Mouse (Mus musculus) MEL (cell line): ENCODE results near the gene Kdm7a. TPM values are rescaled to one million over a fixed set of nuclear protein-coding genes. Genes with fewer than 3 reads are reported as not detected.
A peak's percentile ranks its signal among the peaks of the same experiment; 100 is the strongest.

Experiments
- DNase-seq: peaks from one replicate; pipeline ENCODE4 v3.0.0; 2011; ENCODE audit warnings: low read depth, low spot score
- H3K27ac ChIP-seq: 2 replicates; pipeline ENCODE4 v1.5.1; 2012; ENCODE audit warnings: low read depth, mild to moderate bottlenecking, control low read depth, low read length, moderate library complexity; ENCODE audit not compliant: control insufficient read depth
- H3K27me3 ChIP-seq, 2 experiments: fragments of 150-350 bp in 1 of 2; sonication (generic) in 1 of 2; 2 replicates each; pipeline ENCODE4 v1.6.1; 2012; ENCODE audit warnings: low read length in 2 of 2, mild to moderate bottlenecking in 2 of 2, improper control_type of control experiment in 1 of 2, moderate library complexity in 1 of 2; ENCODE audit not compliant: insufficient read depth in 2 of 2, control insufficient read depth in 1 of 2
- H3K36me3 ChIP-seq, 2 experiments: 2 replicates each; pipeline ENCODE4 v1.6.1; 2012 to 2014; ENCODE audit warnings: low read length in 2 of 2, improper control_type of control experiment in 1 of 2, inconsistent platforms in 1 of 2, mild to moderate bottlenecking in 1 of 2; ENCODE audit not compliant: insufficient read depth in 2 of 2, control insufficient read depth in 1 of 2
- H3K4me1 ChIP-seq, 2 experiments: fragments of 150-350 bp in 1 of 2; sonication (generic) in 1 of 2; 2 replicates each; pipeline ENCODE4 v1.6.1; 2012; ENCODE audit warnings: low read length in 2 of 2, improper control_type of control experiment in 1 of 2, mild to moderate bottlenecking in 1 of 2; ENCODE audit not compliant: insufficient read depth in 2 of 2, control insufficient read depth in 1 of 2
- H3K4me3 ChIP-seq, 2 experiments: fragments of 150-350 bp in 1 of 2; sonication (generic) in 1 of 2; 2 replicates each; pipeline ENCODE4 v1.5.1; 2012; ENCODE audit warnings: low read depth in 2 of 2, low read length in 2 of 2, mild to moderate bottlenecking in 2 of 2, moderate library complexity in 2 of 2, control low read depth in 1 of 2, improper control_type of control experiment in 1 of 2; ENCODE audit not compliant: control insufficient read depth in 1 of 2, insufficient read depth in 1 of 2
- H3K79me2 ChIP-seq: 2 replicates; pipeline ENCODE4 v1.6.1; 2012; ENCODE audit warnings: mild to moderate bottlenecking, low read length, moderate library complexity; ENCODE audit not compliant: control insufficient read depth, poor library complexity, insufficient read depth
- H3K9ac ChIP-seq: 2 replicates; pipeline ENCODE4 v1.6.1; 2012; ENCODE audit warnings: low read depth, mild to moderate bottlenecking, control low read depth, low read length, moderate library complexity; ENCODE audit not compliant: control insufficient read depth, poor library complexity, severe bottlenecking
- H3K9me3 ChIP-seq: fragments of 150-350 bp; sonication (generic); replicated peaks from 2 replicates; pipeline ENCODE4 v1.6.1; 2012; ENCODE audit warnings: mild to moderate bottlenecking, low read length, improper control_type of control experiment, moderate library complexity; ENCODE audit not compliant: insufficient read depth
- BHLHE40 ChIP-seq: IDR thresholded peaks from 2 replicates; pipeline ENCODE4 v1.6.1; 2012; ENCODE audit warnings: low read depth, mild to moderate bottlenecking, inconsistent platforms, low read length, improper control_type of control experiment, borderline replicate concordance
- CHD1 ChIP-seq: IDR thresholded peaks from 2 replicates; pipeline ENCODE4 v1.6.1; 2012; ENCODE audit warnings: low read depth, mild to moderate bottlenecking, inconsistent platforms, low read length, improper control_type of control experiment
- CTCF ChIP-seq, 3 experiments: IDR thresholded peaks in 2 of 3; conservative IDR thresholded peaks in 1 of 3; 2 replicates each; pipeline ENCODE4 v1.5.1; 2011 to 2012; ENCODE audit warnings: low read length in 3 of 3, low read depth in 2 of 3, mild to moderate bottlenecking in 2 of 3, improper control_type of control experiment in 1 of 3, inconsistent platforms in 1 of 3, mixed read lengths in 1 of 3, moderate library complexity in 1 of 3; ENCODE audit not compliant: control insufficient read depth in 1 of 3, insufficient read depth in 1 of 3, poor library complexity in 1 of 3, severe bottlenecking in 1 of 3
- GABPA ChIP-seq: IDR thresholded peaks from 2 replicates; pipeline ENCODE4 v1.6.1; 2012; ENCODE audit warnings: low read depth, mild to moderate bottlenecking, inconsistent platforms, low read length, improper control_type of control experiment, moderate library complexity
- KAT2A ChIP-seq: conservative IDR thresholded peaks from 2 replicates; pipeline ENCODE4 v1.6.1; 2012; ENCODE audit warnings: low read depth, low read length, improper control_type of control experiment, inconsistent platforms
- MAZ ChIP-seq: IDR thresholded peaks from 2 replicates; pipeline ENCODE4 v1.6.1; 2012; ENCODE audit warnings: low read depth, mild to moderate bottlenecking, inconsistent platforms, low read length, improper control_type of control experiment
- MEF2A ChIP-seq: IDR thresholded peaks from 2 replicates; pipeline ENCODE4 v1.6.1; 2014; ENCODE audit warnings: low read depth, mild to moderate bottlenecking, inconsistent platforms, low read length, improper control_type of control experiment; ENCODE audit not compliant: poor library complexity, insufficient replicate concordance, severe bottlenecking; ENCODE audit errors: extremely low read depth
- MYB ChIP-seq: IDR thresholded peaks from 2 replicates; pipeline ENCODE4 v1.6.1; 2011; ENCODE audit warnings: mild to moderate bottlenecking, low read depth, low read length, improper control_type of control experiment
- MYC ChIP-seq: IDR thresholded peaks from 2 replicates; pipeline ENCODE4 v1.6.1; 2011; ENCODE audit warnings: low read depth, mild to moderate bottlenecking, low read length, improper control_type of control experiment, moderate library complexity
- NELFE ChIP-seq: IDR thresholded peaks from 2 replicates; pipeline ENCODE4 v1.6.1; 2011; ENCODE audit warnings: low read depth, low read length, improper control_type of control experiment
- POLR2A ChIP-seq, 2 experiments: IDR thresholded peaks; 2 replicates each; pipeline ENCODE4 v1.6.1; 2011 to 2012; ENCODE audit warnings: low read length in 2 of 2, mild to moderate bottlenecking in 2 of 2, control low read depth in 1 of 2, improper control_type of control experiment in 1 of 2, low read depth in 1 of 2, moderate library complexity in 1 of 2; ENCODE audit not compliant: control insufficient read depth in 1 of 2, insufficient read depth in 1 of 2, poor library complexity in 1 of 2
- RAD21 ChIP-seq: IDR thresholded peaks from 2 replicates; pipeline ENCODE4 v1.6.1; 2011; ENCODE audit warnings: mild to moderate bottlenecking, low read depth, low read length, improper control_type of control experiment
- TCF12 ChIP-seq: IDR thresholded peaks from 2 replicates; pipeline ENCODE4 v1.6.1; 2014; ENCODE audit warnings: low read depth, mild to moderate bottlenecking, inconsistent platforms, low read length, improper control_type of control experiment, moderate library complexity
- UBTF ChIP-seq: IDR thresholded peaks from 2 replicates; pipeline ENCODE4 v1.6.1; 2012; ENCODE audit warnings: low read depth, mild to moderate bottlenecking, inconsistent platforms, low read length, improper control_type of control experiment, moderate library complexity, borderline replicate concordance; ENCODE audit not compliant: insufficient read depth
- ZC3H11A ChIP-seq: IDR thresholded peaks from 2 replicates; pipeline ENCODE4 v1.6.1; 2012; ENCODE audit warnings: low read depth, mild to moderate bottlenecking, inconsistent platforms, low read length, improper control_type of control experiment
- ZNF384 ChIP-seq: IDR thresholded peaks from 2 replicates; pipeline ENCODE4 v1.6.1; 2012; ENCODE audit warnings: low read depth, mild to moderate bottlenecking, inconsistent platforms, low read length, improper control_type of control experiment
- polyA plus RNA-seq, 2 experiments: library from polyadenylated mRNA; stranded (reverse) in 1 of 2; unstranded in 1 of 2; fragments of >175 nt in 1 of 2; fragments of >200 nt in 1 of 2; gene quantifications; 2 replicates each; pipeline versions ENCODE4 v1.2.1 to v1.2.4; 2012; ENCODE audit warnings: low replicate concordance in 2 of 2, low read depth in 1 of 2; ENCODE audit not compliant: insufficient read length in 2 of 2, insufficient read depth in 1 of 2, missing spikeins in 1 of 2
- total RNA-seq: library from RNA; depleted of rRNA; stranded (reverse); fragments of 300-350 nt; gene quantifications from 2 replicates; pipeline ENCODE4 v1.2.3, GENCODE M21; 2012

Kdm7a gene
- total and polyA plus RNA-seq, 3 experiments = 1.7 to 2.5 TPM; not detected in 1

- no peak for DNase-seq
- Histone ChIP-seq H3K27ac (no peak overlapping the region), H3K36me3 (no peaks in the 10 kb centered on the region), H3K4me3 (no peak overlapping the region), H3K9ac (no peak overlapping the region), H3K27me3 (no peaks in the 10 kb centered on the region; a peak in 1 of 4 replicates), H3K79me2 (no peaks in the 10 kb centered on the region), H3K4me1 (no peaks in the 10 kb centered on the region), H3K9me3 (no peaks in the 10 kb centered on the region)
- no peak for TF ChIP-seq RAD21
- TF ChIP-seq, all 39 proteins: peak for 0
Measured at GRCm38 (mm10) chr6:39124719-39125118, 81.9 kb downstream of the Kdm7a start.

GRCm38 (mm10) chr6:39120685-39121084 lies 85.9 kb downstream of the Kdm7a start:
- H3K27me3 ChIP-seq = peaks cover 0 to 1% of the 10 kb centered on the region in 2 experiments; a peak in 1 of 4 replicates
- no peak for TF ChIP-seq MYC
- TF ChIP-seq CTCF (IDR thresholded peaks at IDR 0.05 in 2 of 3, conservative IDR thresholded peaks at IDR 0.05 in 1 of 3; ENCODE audit: control insufficient read depth in 1 of 3, insufficient read depth in 1 of 3, low read depth in 2 of 3, low read length in 3 of 3, poor library complexity in 1 of 3, severe bottlenecking in 1 of 3) = 0 out of 6 replicates have a peak, but pooled peaks of 1 of the 3 experiments have one; percentile 3
- no peak for TF ChIP-seq KAT2A

GRCm38 (mm10) chr6:39118456-39118881 lies 88.1 kb downstream of the Kdm7a start:
- Histone ChIP-seq H3K27ac (no peak overlapping the region), H3K27me3 (0 out of 4 replicates have a peak, but pooled peaks cover 0 to 1% of the 10 kb centered on the region in 2 experiments), H3K36me3 (no peaks in the 10 kb centered on the region), H3K9me3 (no peaks in the 10 kb centered on the region), H3K4me3 (peak overlapping the region; percentile 87 to 98; a peak in 3 of 4 replicates), H3K79me2 (no peaks in the 10 kb centered on the region; the same call in 1 of the 2 replicates), H3K4me1 (peaks cover 0 to 4% of the 10 kb centered on the region in 2 experiments; a peak in 1 of 4 replicates), H3K9ac (peak overlapping the region; percentile 91)
- DNase-seq = no peak
- TF ChIP-seq POLR2A (IDR thresholded peaks at IDR 0.05; ENCODE audit: control insufficient read depth in 1 of 2, insufficient read depth in 1 of 2, low read depth in 1 of 2, low read length in 2 of 2, poor library complexity in 1 of 2) (no peak; a peak in 1 of 4 replicates), TCF12 (no peak), BHLHE40 (no peak), UBTF (no peak), GABPA (no peak), CHD1 (no peak), MAZ (no peak), ZC3H11A (no peak), MEF2A (no peak), NELFE (no peak), ZNF384 (no peak), MYB (no peak)

More at GRCm38 (mm10) chr6:39120685-39121084, 85.9 kb downstream of the Kdm7a start:
- no peak overlapping the region for H3K27ac ChIP-seq
- peaks cover 0 to 4% of the 10 kb centered on the region in 2 experiments; a peak in 1 of 4 replicates for H3K4me1 ChIP-seq
- H3K4me3 ChIP-seq = no peak overlapping the region
- H3K79me2 ChIP-seq = no peaks in the 10 kb centered on the region; the same call in 1 of the 2 replicates
- H3K9ac ChIP-seq = no peak overlapping the region
- H3K9me3 ChIP-seq = no peaks in the 10 kb centered on the region
- H3K36me3 ChIP-seq = no peaks in the 10 kb centered on the region
- no peak for DNase-seq
